Mouse (Mus musculus): ENCODE measurements around the gene Klf3. TPM values are rescaled to one million over a fixed set of nuclear protein-coding genes. Genes with fewer than 3 reads are reported as not detected.
A peak's percentile ranks its signal among the peaks of the same experiment; 100 is the strongest.

Gene Klf3
- total RNA-seq, 2 experiments from 2014 or later, result 23.7 to 26.6 TPM

- intact Hi-C loops (cut with DNase I; ENCODE audit: low total_unique reads), result no loop called here
Observed at GRCm38 (mm10) chr5:64808106-64809010, 5.2 kb downstream of the Klf3 start.

GRCm38 (mm10) chr5:64809257-64809656, 6.1 kb downstream of the Klf3 start:
- intact Hi-C loops (cut with DNase I; ENCODE audit: low total_unique reads), result no loop called here
- peak; percentile 53 for DNase-seq

More at GRCm38 (mm10) chr5:64808106-64809010, 5.2 kb downstream of the Klf3 start:
- no peak for DNase-seq

GRCm38 (mm10) chr5:64809864-64810263, 6.7 kb downstream of the Klf3 start:
- DNase-seq, result no peak
- intact Hi-C loops (cut with DNase I; ENCODE audit: low total_unique reads), result loop anchor here (5.0 to 10.0 kb wide), 3 partner anchors 55 to 303 kb away; no protein-coding TSS in a partner anchor

GRCm38 (mm10) chr5:64810860-64811499, 7.8 kb downstream of the Klf3 start:
- peak; percentile 49 for DNase-seq
- intact Hi-C loops (cut with DNase I; ENCODE audit: low total_unique reads), result loop anchor here (5.0 to 10.0 kb wide), 3 partner anchors 54 to 304 kb away; no protein-coding TSS in a partner anchor

- intact Hi-C loops (cut with DNase I; ENCODE audit: low total_unique reads), result loop anchor here (5.0 to 10.0 kb wide), 3 partner anchors 53 to 304 kb away; no protein-coding TSS in a partner anchor
- peak; percentile 63 for DNase-seq
Observed at GRCm38 (mm10) chr5:64811500-64812123, 8.4 kb downstream of the Klf3 start.

GRCm38 (mm10) chr5:64812124-64812982, 9.2 kb downstream of the Klf3 start:
- DNase-seq, result peak; percentile 87
- intact Hi-C loops (cut with DNase I; ENCODE audit: low total_unique reads), result loop anchor here (5.0 to 10.0 kb wide), 3 partner anchors 52 to 305 kb away; no protein-coding TSS in a partner anchor

- intact Hi-C loops (cut with DNase I; ENCODE audit: low total_unique reads), result loop anchor here (5.0 to 10.0 kb wide), 3 partner anchors 52 to 306 kb away; no protein-coding TSS in a partner anchor
- DNase-seq, result no peak
Observed at GRCm38 (mm10) chr5:64812983-64813304, 9.8 kb downstream of the Klf3 start.

- peak; percentile 83 for DNase-seq
- intact Hi-C loops (cut with DNase I; ENCODE audit: low total_unique reads), result loop anchor here (5.0 to 10.0 kb wide), 3 partner anchors 51 to 306 kb away; no protein-coding TSS in a partner anchor
Observed at GRCm38 (mm10) chr5:64813361-64813760, 10.2 kb downstream of the Klf3 start.

GRCm38 (mm10) chr5:64814416-64814815, 11.2 kb downstream of the Klf3 start:
- intact Hi-C loops (cut with DNase I; ENCODE audit: low total_unique reads), result loop anchor here (5.0 to 10.0 kb wide), 3 partner anchors 50 to 307 kb away; no protein-coding TSS in a partner anchor

GRCm38 (mm10) chr5:64815631-64816030, 12.4 kb downstream of the Klf3 start:
- intact Hi-C loops (cut with DNase I; ENCODE audit: low total_unique reads), result loop anchor here (5.0 to 10.0 kb wide), 2 partner anchors 49 to 433 kb away; no protein-coding TSS in a partner anchor
- DNase-seq, result no peak

More at GRCm38 (mm10) chr5:64814416-64814815, 11.2 kb downstream of the Klf3 start:
- DNase-seq, result no peak

- DNase-seq, result no peak
- intact Hi-C loops (cut with DNase I; ENCODE audit: low total_unique reads), result loop anchor here (5.0 to 10.0 kb wide), 2 partner anchors 48 to 434 kb away; no protein-coding TSS in a partner anchor
Observed at GRCm38 (mm10) chr5:64816290-64816973, 13.2 kb downstream of the Klf3 start.

GRCm38 (mm10) chr5:64816974-64817296, 13.7 kb downstream of the Klf3 start:
- intact Hi-C loops (cut with DNase I; ENCODE audit: low total_unique reads), result loop anchor here (5.0 to 10.0 kb wide), 2 partner anchors 48 to 435 kb away; no protein-coding TSS in a partner anchor
- no peak for DNase-seq

GRCm38 (mm10) chr5:64819390-64819789, 16.2 kb downstream of the Klf3 start:
- intact Hi-C loops (cut with DNase I; ENCODE audit: low total_unique reads), result loop anchor here (5.0 to 10.0 kb wide), 2 partner anchors 45 to 437 kb away; no protein-coding TSS in a partner anchor
- no peak for DNase-seq

GRCm38 (mm10) chr5:64820138-64820537, 16.9 kb downstream of the Klf3 start:
- no peak for DNase-seq
- intact Hi-C loops (cut with DNase I; ENCODE audit: low total_unique reads), result no loop called here

- DNase-seq, result no peak
Observed at GRCm38 (mm10) chr5:64821294-64821693, 18.1 kb downstream of the Klf3 start.

GRCm38 (mm10) chr5:64821964-64822363, 18.8 kb downstream of the Klf3 start:
- intact Hi-C loops (cut with DNase I; ENCODE audit: low total_unique reads), result no loop called here

More at GRCm38 (mm10) chr5:64821294-64821693, 18.1 kb downstream of the Klf3 start:
- intact Hi-C loops (cut with DNase I; ENCODE audit: low total_unique reads), result no loop called here

GRCm38 (mm10) chr5:64823431-64823830, 20.2 kb downstream of the Klf3 start:
- intact Hi-C loops (cut with DNase I; ENCODE audit: low total_unique reads), result no loop called here
- DNase-seq, result no peak

More at GRCm38 (mm10) chr5:64821964-64822363, 18.8 kb downstream of the Klf3 start:
- DNase-seq, result no peak

GRCm38 (mm10) chr5:64824765-64825164, 21.6 kb downstream of the Klf3 start:
- intact Hi-C loops (cut with DNase I; ENCODE audit: low total_unique reads), result no loop called here
- no peak for DNase-seq

All from gastrocnemius, postnatal 14 days (tissue).